Mouse (Mus musculus): ENCODE data around the gene Yif1a. TPM values are rescaled to one million over a fixed set of nuclear protein-coding genes. Genes with fewer than 3 reads are reported as not detected.

Gene Yif1a
- total RNA-seq, 1 experiment: 84.4 TPM

- H3K4me3 ChIP-seq (ENCODE audit: insufficient read depth in 1 of 2, low read depth in 1 of 2, low read length in 2 of 2, poor library complexity in 1 of 2, severe bottlenecking in 1 of 2): peak overlapping the region; percentile 70 to 95
- H3K9ac ChIP-seq (ENCODE audit: insufficient read depth, low read depth, low read length, poor library complexity, severe bottlenecking): peak overlapping the region; percentile 92
- TF ChIP-seq ZNF384 (IDR thresholded peaks at IDR 0.05; ENCODE audit: low read depth, low read length): no peak
- TF ChIP-seq MAFK (IDR thresholded peaks at IDR 0.05; ENCODE audit: insufficient read depth, low read depth, low read length): no peak
- TF ChIP-seq ZC3H11A (IDR thresholded peaks at IDR 0.05; ENCODE audit: borderline replicate concordance, low read depth, low read length): no peak
- H3K9me3 ChIP-seq (ENCODE audit: control insufficient read depth, insufficient read depth, low read depth, low read length): no peaks in the 10 kb centered on the region
- H3K27ac ChIP-seq (ENCODE audit: insufficient read depth, low read depth, low read length, poor library complexity, severe bottlenecking): 0 out of 2 replicates have a peak overlapping the region, but pooled peaks have one; percentile 19
- peaks cover 4 to 6% of the 10 kb centered on the region in 2 experiments; a peak in 3 of 4 replicates for H3K4me1 ChIP-seq (ENCODE audit: control insufficient read depth in 2 of 2, insufficient read depth in 2 of 2, low read length in 2 of 2, poor library complexity in 1 of 2)
- no peak for DNase-seq (ENCODE audit: low read depth, low spot score)
- in situ Hi-C loops (cut with MboI; ENCODE audit: low sequenced_read_pairs in 2 of 2, unreplicated experiment in 2 of 2): no loop called here
- peaks cover 2% of the 10 kb centered on the region; the same call in 1 of the 2 replicates for H3K36me3 ChIP-seq (ENCODE audit: control insufficient read depth, insufficient read depth, low read length, poor library complexity, severe bottlenecking)
These were observed 46.8 kb upstream of the Yif1a start for GRCm38 (mm10) chr19:5041588-5041987.

- Histone ChIP-seq H3K36me3 (ENCODE audit: control insufficient read depth, insufficient read depth, low read length, poor library complexity, severe bottlenecking) (peaks cover 18% of the 10 kb centered on the region; the same call in 1 of the 2 replicates), H3K9ac (ENCODE audit: insufficient read depth, low read depth, low read length, poor library complexity, severe bottlenecking) (no peak overlapping the region)
- in situ Hi-C loops (cut with MboI; ENCODE audit: low sequenced_read_pairs in 2 of 2, unreplicated experiment in 2 of 2): no loop called here
These were observed 42.8 kb upstream of the Yif1a start for GRCm38 (mm10) chr19:5045531-5045930.

GRCm38 (mm10) chr19:5048138-5049056, 39.9 kb upstream of the Yif1a start:
- Histone ChIP-seq H3K9me3 (ENCODE audit: control insufficient read depth, insufficient read depth, low read depth, low read length) (no peaks in the 10 kb centered on the region), H3K27ac (ENCODE audit: insufficient read depth, low read depth, low read length, poor library complexity, severe bottlenecking) (no peak overlapping the region), H3K4me3 (ENCODE audit: insufficient read depth in 1 of 2, low read depth in 1 of 2, low read length in 2 of 2, poor library complexity in 1 of 2, severe bottlenecking in 1 of 2) (no peak overlapping the region), H3K9ac (ENCODE audit: insufficient read depth, low read depth, low read length, poor library complexity, severe bottlenecking) (no peak overlapping the region), H3K36me3 (ENCODE audit: control insufficient read depth, insufficient read depth, low read length, poor library complexity, severe bottlenecking) (peaks cover 18% of the 10 kb centered on the region; the same call in 1 of the 2 replicates), H3K4me1 (ENCODE audit: control insufficient read depth in 2 of 2, insufficient read depth in 2 of 2, low read length in 2 of 2, poor library complexity in 1 of 2) (peaks cover 5 to 27% of the 10 kb centered on the region in 2 experiments; a peak in 3 of 4 replicates)
- in situ Hi-C loops (cut with MboI; ENCODE audit: low sequenced_read_pairs in 2 of 2, unreplicated experiment in 2 of 2): no loop called here
- TF ChIP-seq CHD2 (IDR thresholded peaks at IDR 0.05; ENCODE audit: low read depth, low read length) (no peak), ZNF384 (IDR thresholded peaks at IDR 0.05; ENCODE audit: low read depth, low read length) (no peak), MAFK (IDR thresholded peaks at IDR 0.05; ENCODE audit: insufficient read depth, low read depth, low read length) (no peak), ZC3H11A (IDR thresholded peaks at IDR 0.05; ENCODE audit: borderline replicate concordance, low read depth, low read length) (no peak), HCFC1 (IDR thresholded peaks at IDR 0.05; ENCODE audit: borderline replicate concordance, insufficient read depth, low read length) (no peak)
- no peak for DNase-seq (ENCODE audit: low read depth, low spot score)

More at GRCm38 (mm10) chr19:5045531-5045930, 42.8 kb upstream of the Yif1a start:
- TF ChIP-seq CHD2 (IDR thresholded peaks at IDR 0.05; ENCODE audit: low read depth, low read length) (no peak), ZC3H11A (IDR thresholded peaks at IDR 0.05; ENCODE audit: borderline replicate concordance, low read depth, low read length) (no peak), ZNF384 (IDR thresholded peaks at IDR 0.05; ENCODE audit: low read depth, low read length) (no peak), MAFK (IDR thresholded peaks at IDR 0.05; ENCODE audit: insufficient read depth, low read depth, low read length) (no peak), HCFC1 (IDR thresholded peaks at IDR 0.05; ENCODE audit: borderline replicate concordance, insufficient read depth, low read length) (no peak)
- no peak overlapping the region for H3K4me3 ChIP-seq (ENCODE audit: insufficient read depth in 1 of 2, low read depth in 1 of 2, low read length in 2 of 2, poor library complexity in 1 of 2, severe bottlenecking in 1 of 2)
- no peak for DNase-seq (ENCODE audit: low read depth, low spot score)
- H3K9me3 ChIP-seq (ENCODE audit: control insufficient read depth, insufficient read depth, low read depth, low read length): no peaks in the 10 kb centered on the region
- peaks cover 2 to 7% of the 10 kb centered on the region in 2 experiments; a peak in 2 of 4 replicates for H3K4me1 ChIP-seq (ENCODE audit: control insufficient read depth in 2 of 2, insufficient read depth in 2 of 2, low read length in 2 of 2, poor library complexity in 1 of 2)
- no peak overlapping the region for H3K27ac ChIP-seq (ENCODE audit: insufficient read depth, low read depth, low read length, poor library complexity, severe bottlenecking)

DNA sequence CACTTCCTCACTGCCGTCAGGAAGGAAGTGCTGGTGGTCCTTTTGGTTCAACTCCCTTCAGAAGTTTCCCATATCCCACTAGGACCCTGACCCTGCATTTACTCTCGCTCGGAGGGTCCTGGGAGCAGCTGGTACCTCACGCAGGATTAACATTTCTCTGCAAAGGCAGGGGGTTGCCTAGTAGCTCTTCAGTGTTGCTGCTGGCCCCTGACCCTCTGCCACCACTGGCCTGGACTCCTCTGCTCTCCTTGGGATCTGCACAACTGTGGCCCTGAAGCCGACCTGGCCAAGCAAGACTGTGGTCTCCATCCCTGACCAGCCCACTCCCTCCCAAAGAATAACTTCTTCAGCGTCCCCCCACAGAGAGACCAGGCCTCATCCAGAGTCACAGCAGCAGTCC, 39.0 kb upstream of the Yif1a start:
- H3K9me3 ChIP-seq (ENCODE audit: control insufficient read depth, insufficient read depth, low read depth, low read length): no peaks in the 10 kb centered on the region
- peaks cover 5 to 28% of the 10 kb centered on the region in 2 experiments; a peak in 3 of 4 replicates for H3K4me1 ChIP-seq (ENCODE audit: control insufficient read depth in 2 of 2, insufficient read depth in 2 of 2, low read length in 2 of 2, poor library complexity in 1 of 2)
- peaks cover 18% of the 10 kb centered on the region; the same call in 1 of the 2 replicates for H3K36me3 ChIP-seq (ENCODE audit: control insufficient read depth, insufficient read depth, low read length, poor library complexity, severe bottlenecking)
- no peak overlapping the region for H3K9ac ChIP-seq (ENCODE audit: insufficient read depth, low read depth, low read length, poor library complexity, severe bottlenecking)
- H3K4me3 ChIP-seq (ENCODE audit: insufficient read depth in 1 of 2, low read depth in 1 of 2, low read length in 2 of 2, poor library complexity in 1 of 2, severe bottlenecking in 1 of 2): no peak overlapping the region
- no peak for DNase-seq (ENCODE audit: low read depth, low spot score)
- H3K27ac ChIP-seq (ENCODE audit: insufficient read depth, low read depth, low read length, poor library complexity, severe bottlenecking): 0 out of 2 replicates have a peak overlapping the region, but pooled peaks have one; percentile 13
- TF ChIP-seq ZNF384 (IDR thresholded peaks at IDR 0.05; ENCODE audit: low read depth, low read length) (no peak), MAFK (IDR thresholded peaks at IDR 0.05; ENCODE audit: insufficient read depth, low read depth, low read length) (no peak), CHD2 (IDR thresholded peaks at IDR 0.05; ENCODE audit: low read depth, low read length) (no peak), ZC3H11A (IDR thresholded peaks at IDR 0.05; ENCODE audit: borderline replicate concordance, low read depth, low read length) (no peak), HCFC1 (IDR thresholded peaks at IDR 0.05; ENCODE audit: borderline replicate concordance, insufficient read depth, low read length) (no peak)
- in situ Hi-C loops (cut with MboI; ENCODE audit: low sequenced_read_pairs in 2 of 2, unreplicated experiment in 2 of 2): no loop called here

All from ES-E14 (cell line).